Mouse (Mus musculus): ENCODE measurements around the gene Extl2. TPM values are rescaled to one million over a fixed set of nuclear protein-coding genes. Genes with fewer than 3 reads are reported as not detected.
A peak's percentile ranks its signal among the peaks of the same experiment; 100 is the strongest.

Extl2 gene
- 6.9 and 8.8 TPM in 2 replicates for polyA plus RNA-seq (2012; ENCODE audit: insufficient read depth, insufficient read length, missing spikeins)

DNA sequence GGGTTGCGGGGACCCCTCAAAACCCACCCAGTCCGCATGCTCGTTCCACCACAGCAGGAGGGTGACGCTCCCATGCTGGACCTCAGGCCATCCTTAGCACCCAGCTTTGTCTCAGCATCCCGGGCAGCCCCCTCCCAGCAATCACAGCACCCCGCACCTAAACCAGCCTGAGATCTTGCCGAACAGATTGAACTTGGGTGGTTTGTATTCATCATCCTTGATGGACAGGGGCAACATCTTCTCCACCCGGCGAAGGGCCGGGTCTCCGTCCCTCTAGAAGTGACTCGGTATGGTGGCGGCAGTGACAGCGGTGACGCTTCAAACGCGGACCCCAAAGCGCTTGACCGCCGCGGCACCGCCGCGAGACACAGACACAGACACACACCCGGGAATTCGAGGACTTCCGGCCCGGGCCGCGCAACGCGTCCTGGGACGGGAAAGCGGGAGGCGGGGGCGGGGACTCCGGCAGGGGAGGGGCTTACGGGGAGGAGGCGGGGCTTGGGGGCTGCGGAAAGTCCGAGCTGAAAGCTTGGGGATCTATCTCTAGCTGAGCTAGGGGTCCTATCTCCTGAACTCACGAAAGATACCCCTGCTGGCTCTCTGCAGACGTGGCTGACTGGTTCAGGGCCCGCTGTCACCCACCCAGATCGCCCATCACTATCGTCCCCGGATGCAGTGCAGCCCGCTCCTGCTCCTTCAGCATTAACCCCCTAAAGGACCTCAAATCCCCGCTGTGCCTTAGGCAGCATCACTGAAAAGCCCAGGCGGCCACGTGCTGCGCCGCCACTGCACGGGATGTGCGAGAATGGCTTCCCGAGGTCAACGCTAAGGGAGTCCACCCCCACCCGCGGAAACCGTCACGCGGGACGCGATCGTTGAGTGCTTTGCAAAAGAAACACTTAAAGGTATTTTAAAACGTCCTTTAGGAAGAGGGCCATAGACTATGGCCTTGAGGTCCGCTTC, at the start of gene Extl2, which contains the start of gene Slc30a7:
Gene Extl2, plus strand, starts transcription at position 485 of the 963 bp plus-strand sequence.
Gene Slc30a7, minus strand, starts transcription at position 429 of the 963 bp plus-strand sequence.
- no peaks in the 10 kb centered on the region for H3K4me1 ChIP-seq (ENCODE audit: control insufficient read depth, insufficient read depth, insufficient read length, low read length)
- H3K4me3 ChIP-seq (ENCODE audit: insufficient read depth, low read depth, low read length) = peak within 1 kb of the TSS; percentile 85
- peak within 1 kb of the TSS; percentile 65 for H3K27ac ChIP-seq (replicated peaks; ENCODE audit: low read depth, low read length)

DNA sequence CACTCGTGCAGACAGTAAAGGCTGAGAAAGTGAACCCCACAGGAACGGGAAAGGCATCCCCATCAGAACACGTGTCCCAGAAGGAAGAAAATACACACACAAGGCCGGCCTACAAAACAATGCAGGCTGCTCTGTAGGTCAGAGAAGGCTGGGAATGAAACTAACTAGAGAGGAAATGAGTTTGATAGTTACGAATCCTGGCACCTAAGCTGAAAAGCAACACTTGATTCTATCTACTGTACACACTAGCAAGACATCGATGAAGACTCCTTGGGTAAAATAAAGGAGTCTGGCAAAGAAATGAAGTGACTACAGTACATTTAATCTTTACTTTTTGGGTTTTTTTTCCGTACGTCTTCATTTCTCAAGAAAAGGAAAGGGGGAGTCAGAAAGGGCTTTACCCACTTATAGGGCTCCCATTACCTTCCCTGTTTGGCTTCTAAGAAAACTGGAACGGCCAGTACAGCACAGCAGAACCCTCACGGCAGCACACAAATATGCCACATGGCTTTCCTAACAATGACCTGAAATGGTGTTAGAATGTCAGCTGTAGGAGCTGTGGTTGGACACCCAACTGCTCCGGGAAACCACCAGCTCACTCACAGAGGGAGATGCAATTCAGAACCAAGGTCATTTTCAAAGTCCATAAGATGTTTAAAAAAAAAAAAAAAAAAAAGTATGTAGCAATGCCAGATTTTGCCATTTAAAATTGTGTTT, 45.8 kb upstream of the Extl2 start:
- H3K4me1 ChIP-seq (ENCODE audit: control insufficient read depth, insufficient read depth, insufficient read length, low read length) = no peaks in the 10 kb centered on the region; the same call in 1 of the 2 replicates
- H3K4me3 ChIP-seq (ENCODE audit: insufficient read depth, low read depth, low read length) = no peak overlapping the region
- H3K27ac ChIP-seq (replicated peaks; ENCODE audit: low read depth, low read length) = no peak overlapping the region

GRCm38 (mm10) chr3:115962028-115962415, 45.2 kb upstream of the Extl2 start:
- Histone ChIP-seq H3K27ac (replicated peaks; ENCODE audit: low read depth, low read length) (no peak overlapping the region), H3K4me3 (ENCODE audit: insufficient read depth, low read depth, low read length) (no peak overlapping the region), H3K4me1 (ENCODE audit: control insufficient read depth, insufficient read depth, insufficient read length, low read length) (no peaks in the 10 kb centered on the region; the same call in 1 of the 2 replicates)

- Histone ChIP-seq H3K27ac (replicated peaks; ENCODE audit: low read depth, low read length) (no peak overlapping the region), H3K4me3 (ENCODE audit: insufficient read depth, low read depth, low read length) (no peak overlapping the region), H3K4me1 (ENCODE audit: control insufficient read depth, insufficient read depth, insufficient read length, low read length) (no peaks in the 10 kb centered on the region; the same call in 1 of the 2 replicates)
Observed at GRCm38 (mm10) chr3:115963597-115963996, 43.7 kb upstream of the Extl2 start.

DNA sequence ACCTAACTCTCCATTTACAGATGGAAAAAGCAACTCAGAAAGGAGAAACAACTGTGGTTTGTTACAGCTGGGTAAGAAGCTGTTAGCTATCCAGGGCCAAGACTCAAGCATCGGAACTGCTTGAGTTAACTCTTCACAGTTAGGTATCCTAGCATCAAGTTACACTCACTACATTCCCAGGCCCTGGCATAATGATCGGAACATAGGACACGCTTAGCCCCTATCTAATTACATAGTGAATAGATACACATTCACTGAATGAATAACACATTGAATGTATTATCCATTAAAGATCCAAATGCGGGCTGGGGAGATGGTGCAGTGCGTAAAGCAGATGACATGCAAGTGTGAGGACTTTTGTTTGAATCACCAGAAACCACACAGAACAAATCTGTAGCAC, 43.2 kb upstream of the Extl2 start:
- Histone ChIP-seq H3K27ac (replicated peaks; ENCODE audit: low read depth, low read length) (no peak overlapping the region), H3K4me1 (ENCODE audit: control insufficient read depth, insufficient read depth, insufficient read length, low read length) (no peaks in the 10 kb centered on the region; the same call in 1 of the 2 replicates), H3K4me3 (ENCODE audit: insufficient read depth, low read depth, low read length) (no peak overlapping the region)

DNA sequence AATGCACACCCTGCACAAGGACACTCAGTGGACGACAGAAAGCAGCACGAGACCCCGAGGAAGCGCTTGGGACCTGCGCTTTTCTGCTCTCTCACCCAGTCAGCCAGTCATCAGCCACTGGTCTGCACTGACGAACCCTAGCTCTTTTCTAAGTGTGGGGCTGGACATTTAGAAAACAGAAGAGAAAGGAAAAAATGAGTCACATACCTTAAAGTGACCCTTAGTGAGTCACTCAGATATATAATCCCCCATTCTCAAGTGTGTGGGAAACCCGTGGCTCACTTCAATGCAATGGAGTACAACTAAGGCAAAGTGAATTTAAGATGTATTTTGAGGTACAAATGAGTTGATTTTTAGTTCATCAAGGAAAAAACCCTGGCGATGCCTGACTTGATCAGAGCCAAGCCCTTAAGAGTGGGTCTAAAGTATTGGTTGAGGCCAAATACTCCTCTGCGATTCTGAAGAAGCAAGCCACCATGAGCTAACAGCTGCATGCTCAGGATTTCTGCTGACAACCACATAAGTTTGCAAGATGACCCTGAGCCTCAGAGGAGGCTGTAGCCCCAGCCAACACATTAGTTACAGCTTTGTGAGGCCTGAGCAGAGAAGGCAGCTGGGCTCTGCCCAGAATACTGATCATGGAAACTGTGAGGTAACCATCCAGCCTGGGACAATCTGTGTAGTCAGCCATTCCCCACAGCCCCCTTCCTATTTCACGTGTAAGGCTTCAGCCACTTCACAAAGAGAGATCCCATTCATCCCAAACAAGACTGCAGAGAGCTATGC, 38.3 kb upstream of the Extl2 start:
- no peak overlapping the region for H3K4me3 ChIP-seq (ENCODE audit: insufficient read depth, low read depth, low read length)
- H3K4me1 ChIP-seq (ENCODE audit: control insufficient read depth, insufficient read depth, insufficient read length, low read length) = no peaks in the 10 kb centered on the region
- H3K27ac ChIP-seq (replicated peaks; ENCODE audit: low read depth, low read length) = no peak overlapping the region

- Histone ChIP-seq H3K4me1 (ENCODE audit: control insufficient read depth, insufficient read depth, insufficient read length, low read length) (no peaks in the 10 kb centered on the region), H3K4me3 (ENCODE audit: insufficient read depth, low read depth, low read length) (no peak overlapping the region)
Observed at GRCm38 (mm10) chr3:115971045-115971785, 36.0 kb upstream of the Extl2 start.

GRCm38 (mm10) chr3:115971891-115972646, 35.2 kb upstream of the Extl2 start:
- no peaks in the 10 kb centered on the region for H3K4me1 ChIP-seq (ENCODE audit: control insufficient read depth, insufficient read depth, insufficient read length, low read length)
- no peak overlapping the region for H3K27ac ChIP-seq (replicated peaks; ENCODE audit: low read depth, low read length)
- H3K4me3 ChIP-seq (ENCODE audit: insufficient read depth, low read depth, low read length) = no peak overlapping the region

More at GRCm38 (mm10) chr3:115971045-115971785, 36.0 kb upstream of the Extl2 start:
- H3K27ac ChIP-seq (replicated peaks; ENCODE audit: low read depth, low read length) = no peak overlapping the region

DNA sequence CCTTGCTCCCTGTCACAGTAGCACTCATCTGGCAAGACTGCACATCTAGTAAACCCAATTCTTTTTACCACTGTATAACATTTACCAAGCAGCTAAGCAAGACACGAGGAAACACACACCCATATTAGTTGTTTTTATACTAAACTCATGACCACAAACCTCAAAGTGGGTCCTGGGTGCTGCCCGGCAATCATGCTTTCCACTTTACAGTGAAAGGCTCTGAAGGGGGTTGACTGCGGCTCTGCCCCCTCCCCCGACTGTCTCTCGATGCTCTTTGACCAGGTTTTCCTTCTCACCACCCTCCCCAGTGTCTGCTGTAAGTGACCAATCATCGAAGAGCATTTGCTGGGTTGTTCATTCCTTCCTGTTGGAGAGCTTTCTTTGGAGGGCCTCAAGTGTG, 33.0 kb upstream of the Extl2 start:
- Histone ChIP-seq H3K27ac (replicated peaks; ENCODE audit: low read depth, low read length) (no peak overlapping the region), H3K4me3 (ENCODE audit: insufficient read depth, low read depth, low read length) (no peak overlapping the region)

DNA sequence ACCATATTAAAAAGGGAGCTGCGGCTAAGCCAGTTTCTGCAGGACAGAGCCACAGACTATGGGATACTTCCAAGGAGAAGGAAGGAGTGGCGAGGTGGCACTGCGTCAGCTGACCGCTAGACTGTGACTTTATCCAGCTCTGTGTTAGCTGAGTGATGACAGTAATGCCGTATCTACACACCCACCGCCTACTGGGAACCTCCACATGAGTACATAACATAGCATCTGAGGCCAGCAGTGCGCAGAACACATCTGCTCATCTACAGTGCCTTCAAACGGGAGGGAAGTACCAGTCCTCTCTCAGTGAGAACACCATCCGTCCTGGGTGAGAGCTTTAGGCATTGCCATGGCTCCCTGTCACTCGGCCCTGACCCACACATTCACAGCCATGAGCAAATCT, 32.3 kb upstream of the Extl2 start:
- H3K27ac ChIP-seq (replicated peaks; ENCODE audit: low read depth, low read length) = no peak overlapping the region
- H3K4me1 ChIP-seq (ENCODE audit: control insufficient read depth, insufficient read depth, insufficient read length, low read length) = no peaks in the 10 kb centered on the region
- H3K4me3 ChIP-seq (ENCODE audit: insufficient read depth, low read depth, low read length) = no peak overlapping the region

More for the DNA sequence above, 33.0 kb upstream of the Extl2 start:
- no peaks in the 10 kb centered on the region for H3K4me1 ChIP-seq (ENCODE audit: control insufficient read depth, insufficient read depth, insufficient read length, low read length)

GRCm38 (mm10) chr3:115979000-115979399, 28.3 kb upstream of the Extl2 start:
- H3K4me3 ChIP-seq (ENCODE audit: insufficient read depth, low read depth, low read length) = no peak overlapping the region
- no peaks in the 10 kb centered on the region for H3K4me1 ChIP-seq (ENCODE audit: control insufficient read depth, insufficient read depth, insufficient read length, low read length)
- no peak overlapping the region for H3K27ac ChIP-seq (replicated peaks; ENCODE audit: low read depth, low read length)

GRCm38 (mm10) chr3:115983217-115983616, 24.0 kb upstream of the Extl2 start:
- no peak overlapping the region for H3K27ac ChIP-seq (replicated peaks; ENCODE audit: low read depth, low read length)
- no peaks in the 10 kb centered on the region for H3K4me1 ChIP-seq (ENCODE audit: control insufficient read depth, insufficient read depth, insufficient read length, low read length)
- H3K4me3 ChIP-seq (ENCODE audit: insufficient read depth, low read depth, low read length) = no peak overlapping the region

DNA sequence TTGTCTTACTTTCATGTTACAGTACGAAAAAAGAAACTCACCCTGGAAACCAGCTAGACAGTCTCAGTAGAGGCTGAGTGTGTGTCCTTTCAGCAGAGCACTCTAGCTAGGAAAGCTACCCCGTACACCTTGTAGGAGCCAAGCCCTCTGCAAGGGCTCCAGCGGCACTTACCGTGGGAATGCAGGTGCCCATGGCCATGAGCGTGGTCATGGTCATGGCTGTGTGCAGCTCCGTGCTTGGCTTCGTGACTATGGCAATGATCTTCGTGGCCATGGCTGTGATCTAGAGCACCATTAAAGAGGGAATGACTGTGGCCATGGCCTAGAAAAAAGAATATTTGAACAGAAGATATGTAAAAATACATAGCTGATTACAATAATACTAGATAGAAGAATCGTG, 22.6 kb upstream of the Extl2 start:
- no peak overlapping the region for H3K4me3 ChIP-seq (ENCODE audit: insufficient read depth, low read depth, low read length)
- H3K4me1 ChIP-seq (ENCODE audit: control insufficient read depth, insufficient read depth, insufficient read length, low read length) = no peaks in the 10 kb centered on the region
- no peak overlapping the region for H3K27ac ChIP-seq (replicated peaks; ENCODE audit: low read depth, low read length)

Data from brown adipose tissue, adult 24 weeks (tissue).